Mouse (Mus musculus) heart, postnatal 10 days (tissue): Measurements from ENCODE around the gene Pdcd11. TPM values are rescaled to one million over a fixed set of nuclear protein-coding genes. Genes with fewer than 3 reads are reported as not detected.

Experiments
- DNase-seq, 2 experiments: peaks; one replicate each; pipeline ENCODE4 v3.0.0; 2021
- intact Hi-C: fragments of 180-260 bp; cut with DNase I; formaldehyde crosslinking; loops from one replicate; pipeline ENCODE4 v1.15.1; 2025
- total RNA-seq, 2 experiments: library from RNA; stranded (reverse); gene quantifications; 2 replicates each; pipeline ENCODE4 v1.2.3; 2021

Pdcd11 gene
- total RNA-seq: 10 to 100 TPM; 13.6 to 14.3 TPM

- intact Hi-C loops: no loop called here
Measured at GRCm38 (mm10) chr19:47090550-47091156, at the start of gene Pdcd11, which contains the start of gene Usmg5. Gene Pdcd11, plus strand, starts transcription at chr19:47090768. Gene Usmg5, minus strand, starts transcription at chr19:47090647.

GRCm38 (mm10) chr19:47043608-47044007 lies 47.0 kb upstream of the Pdcd11 start:
- intact Hi-C loops: loop anchor here (5.0 kb wide), 1 partner anchor 166 kb away; no protein-coding TSS in a partner anchor
- DNase-seq: no peak

More at GRCm38 (mm10) chr19:47090550-47091156, at the start of gene Pdcd11, which contains the start of gene Usmg5:
- DNase-seq: peak; percentile 98

- no peak for DNase-seq
- intact Hi-C loops: no loop called here
Measured at GRCm38 (mm10) chr19:47046343-47046742, 44.2 kb upstream of the Pdcd11 start.

GRCm38 (mm10) chr19:47047236-47047833 lies 43.2 kb upstream of the Pdcd11 start:
- intact Hi-C loops: no loop called here
- DNase-seq: no peak

- intact Hi-C loops: no loop called here
- no peak for DNase-seq
Measured at GRCm38 (mm10) chr19:47049061-47049460, 41.5 kb upstream of the Pdcd11 start.

GRCm38 (mm10) chr19:47049840-47050239 lies 40.7 kb upstream of the Pdcd11 start:
- intact Hi-C loops: no loop called here

GRCm38 (mm10) chr19:47050271-47051032 lies 40.1 kb upstream of the Pdcd11 start, which contains the start of gene Pcgf6:
Gene Pcgf6, minus strand, starts transcription at chr19:47050906.
- peak; percentile 76 to 78 for DNase-seq
- intact Hi-C loops: no loop called here

More at GRCm38 (mm10) chr19:47049840-47050239, 40.7 kb upstream of the Pdcd11 start:
- no peak for DNase-seq

GRCm38 (mm10) chr19:47052927-47053326 lies 37.6 kb upstream of the Pdcd11 start:
- DNase-seq: no peak
- intact Hi-C loops: no loop called here

GRCm38 (mm10) chr19:47053471-47053870 lies 37.1 kb upstream of the Pdcd11 start:
- intact Hi-C loops: no loop called here
- no peak for DNase-seq

- no peak for DNase-seq
- intact Hi-C loops: no loop called here
Measured at GRCm38 (mm10) chr19:47057684-47058083, 32.9 kb upstream of the Pdcd11 start.

GRCm38 (mm10) chr19:47065860-47066259 lies 24.7 kb upstream of the Pdcd11 start:
- DNase-seq: no peak
- intact Hi-C loops: no loop called here

GRCm38 (mm10) chr19:47067096-47067882 lies 23.3 kb upstream of the Pdcd11 start, which contains the start of gene Taf5:
Gene Taf5, plus strand, starts transcription at chr19:47067746.
- intact Hi-C loops: no loop called here
- DNase-seq: peak; percentile 99

- intact Hi-C loops: loop anchor here (2.0 kb wide), 1 partner anchor 21 kb away; no protein-coding TSS in a partner anchor
- peak; percentile 89 to 91 for DNase-seq
Measured at GRCm38 (mm10) chr19:47067924-47068611, 22.5 kb upstream of the Pdcd11 start.

- DNase-seq: peak; percentile 34 to 44
- intact Hi-C loops: loop anchor here (2.0 kb wide), 1 partner anchor 19 kb away; no protein-coding TSS in a partner anchor
Measured at GRCm38 (mm10) chr19:47088226-47088625, 2.3 kb upstream of the Pdcd11 start.

GRCm38 (mm10) chr19:47089718-47090525 lies 646 bp upstream of the Pdcd11 start:
- intact Hi-C loops: loop anchor here (2.0 kb wide), 1 partner anchor 21 kb away; no protein-coding TSS in a partner anchor

GRCm38 (mm10) chr19:47101080-47101479 lies 10.5 kb downstream of the Pdcd11 start:
- intact Hi-C loops: no loop called here
- no peak for DNase-seq

More at GRCm38 (mm10) chr19:47089718-47090525, 646 bp upstream of the Pdcd11 start:
- DNase-seq: no peak

GRCm38 (mm10) chr19:47104641-47105271 lies 14.2 kb downstream of the Pdcd11 start:
- intact Hi-C loops: no loop called here
- no peak for DNase-seq

- no peak for DNase-seq
Measured at GRCm38 (mm10) chr19:47118634-47119033, 28.1 kb downstream of the Pdcd11 start.

More at GRCm38 (mm10) chr19:47118634-47119033, 28.1 kb downstream of the Pdcd11 start:
- intact Hi-C loops: no loop called here
